8 mouse cellular contexts compared by ENCODE assay signal in genomic region chr19:5841999-5842784, GRCm38 (mm10). TPM values are rescaled to one million over a fixed set of nuclear protein-coding genes. Genes with fewer than 3 reads are reported as not detected.
DNase-seq lines count a peak whose midpoint lies in the region; ATAC-seq and TF ChIP-seq lines count a peak whose summit lies in the region.

No protein-coding gene starts in this region.

- TF ChIP-seq POLR2A in small intestine, adult 2 months (IDR thresholded peaks at IDR 0.05; ENCODE audit: low read depth, low read length): no peak

- ATAC-seq in intestine, embryonic 15.5 days: no peak
- no peak for ATAC-seq in frontal cortex, adult (ENCODE audit: low TSS enrichment)

- DNase-seq in gastrocnemius, adult 18-20 months (ENCODE audit: low spot score): peak; percentile 60
- DNase-seq in gastrocnemius, postnatal 25 days: no peak
- peak; percentile 60 to 65 for DNase-seq in B cell, adult 2 months
- DNase-seq in embryo, embryonic 11 days: peak; percentile 34
- no peak for DNase-seq in retina, postnatal 1 day

- no peak for TF ChIP-seq CTCF in small intestine, adult 2 months (IDR thresholded peaks at IDR 0.05; ENCODE audit: extremely low read depth, insufficient read length, insufficient replicate concordance, low read depth, low read length)

- no peaks in the 10 kb centered on the region for H3K27me3 ChIP-seq in intestine, embryonic 15.5 days (replicated peaks)
- H3K27me3 ChIP-seq in small intestine, adult 2 months (ENCODE audit: control insufficient read depth, insufficient read depth, low read length): no peaks in the 10 kb centered on the region

- peaks cover 36% of the 10 kb centered on the region for H3K4me1 ChIP-seq in intestine, embryonic 15.5 days (replicated peaks)
- H3K4me1 ChIP-seq in small intestine, adult 2 months (ENCODE audit: control insufficient read depth, insufficient read depth, insufficient read length, low read length): peaks cover 4% of the 10 kb centered on the region

- no peaks in the 10 kb centered on the region for H3K36me3 ChIP-seq in intestine, embryonic 15.5 days
- peaks cover 16% of the 10 kb centered on the region for H3K36me3 ChIP-seq in small intestine, adult 2 months (ENCODE audit: control insufficient read depth, insufficient read depth, low read length)

- no peak overlapping the region for H3K4me3 ChIP-seq in intestine, embryonic 15.5 days (replicated peaks)
- H3K4me3 ChIP-seq in small intestine, adult 2 months (ENCODE audit: low read depth, low read length): peak overlapping the region; percentile 30

- H3K9me3 ChIP-seq in intestine, embryonic 15.5 days: no peaks in the 10 kb centered on the region

- H3K27ac ChIP-seq in intestine, embryonic 15.5 days: no peak overlapping the region
- H3K27ac ChIP-seq in small intestine, adult 2 months (ENCODE audit: insufficient read depth, low read depth, low read length): peak overlapping the region; percentile 100

- peak overlapping the region; percentile 74 for H3K4me2 ChIP-seq in intestine, embryonic 15.5 days (replicated peaks)

- WGBS in intestine, embryonic 15.5 days: 75% methylated on average over 5 of the region's 5 CpGs
- WGBS in small intestine, adult 2 months: 46% methylated on average over 5 of the region's 5 CpGs

- no peak overlapping the region for H3K9ac ChIP-seq in intestine, embryonic 15.5 days

RNA-seq across cellular contexts. Expression of gene Frmd8, which starts 32.9 kb away (rescaled TPM):
- 1 to 10 TPM; 2.9 to 3.2 TPM for total RNA-seq in gastrocnemius, adult 18-20 months (2021)
- total RNA-seq in gastrocnemius, postnatal 25 days (2021): 1 to 10 TPM; 3.7 to 6.4 TPM
- polyA plus RNA-seq in intestine, embryonic 15.5 days (2015; fragmentation: Nextera tagmentation; extraction: Ambion mirVana): 26.9 and 28.0 TPM in 2 replicates
- 32.1 and 62.1 TPM in 2 replicates for polyA plus RNA-seq in small intestine, adult 2 months (2012; rRNA removed)

RNA-seq across cellular contexts. Expression of gene Slc25a45, which starts 35.4 kb away (rescaled TPM):
- total RNA-seq in gastrocnemius, adult 18-20 months (2021): under 1 TPM; 0.59 to 0.90 TPM
- 1 to 10 TPM in 1 of 2 experiments, under 1 TPM in 1; 0.59 to 1.3 TPM for total RNA-seq in gastrocnemius, postnatal 25 days (2021)
- 3.5 and 4.2 TPM in 2 replicates for polyA plus RNA-seq in intestine, embryonic 15.5 days (2015; fragmentation: Nextera tagmentation; extraction: Ambion mirVana)
- polyA plus RNA-seq in small intestine, adult 2 months (2012; rRNA removed): 207 and 241 TPM in 2 replicates

RNA-seq across cellular contexts. Expression of gene Tigd3, which starts 51.8 kb away (rescaled TPM):
- total RNA-seq in gastrocnemius, adult 18-20 months (2021): under 1 TPM; 0.21 TPM
- total RNA-seq in gastrocnemius, postnatal 25 days (2021): under 1 TPM; 0.15 to 0.35 TPM
- 1.9 and 2.7 TPM in 2 replicates for polyA plus RNA-seq in intestine, embryonic 15.5 days (2015; fragmentation: Nextera tagmentation; extraction: Ambion mirVana)
- 0.90 and 2.0 TPM in 2 replicates for polyA plus RNA-seq in small intestine, adult 2 months (2012; rRNA removed)

Comparison
In these comparisons a context has a peak if more than half of its experiments do, and no peak if none do; other contexts are left out.
1. DNase-seq: peak in gastrocnemius, adult 18-20 months (single experiment), B cell, adult 2 months (2 of 2) and embryo, embryonic 11 days (single experiment); none in gastrocnemius, postnatal 25 days (single experiment) and retina, postnatal 1 day (single experiment).